Mouse (Mus musculus) testis, adult 2 months (tissue): ENCODE data around the gene Nlrc5. TPM values are rescaled to one million over a fixed set of nuclear protein-coding genes. Genes with fewer than 3 reads are reported as not detected.
A peak's percentile ranks its signal among the peaks of the same experiment; 100 is the strongest.

Experiments used
- H3K27ac ChIP-seq: fragments of 200-500 bp; 2 replicates; pipeline ENCODE4 v1.5.1; 2012; ENCODE audit warnings: low read depth, low read length; ENCODE audit not compliant: control insufficient read depth, insufficient read depth
- H3K27me3 ChIP-seq: fragments of 200-500 bp; 2 replicates; pipeline ENCODE4 v1.6.1; 2012; ENCODE audit warnings: mild to moderate bottlenecking, low read length, moderate library complexity; ENCODE audit not compliant: control insufficient read depth, insufficient read depth
- H3K36me3 ChIP-seq: fragments of 200-500 bp; 2 replicates; pipeline ENCODE4 v1.6.1; 2012; ENCODE audit warnings: mild to moderate bottlenecking, low read length; ENCODE audit not compliant: control insufficient read depth, insufficient read depth
- H3K4me1 ChIP-seq: fragments of 200-500 bp; 2 replicates; pipeline ENCODE4 v1.6.1; 2012; ENCODE audit warnings: low read length; ENCODE audit not compliant: control insufficient read depth, insufficient read depth
- H3K4me3 ChIP-seq: fragments of 200-500 bp; 2 replicates; pipeline ENCODE4 v1.5.1; 2012; ENCODE audit warnings: low read depth, mild to moderate bottlenecking, low read length, moderate library complexity, mixed read lengths; ENCODE audit not compliant: control insufficient read depth
- CTCF ChIP-seq: fragments of 200-500 bp; IDR thresholded peaks from 2 replicates; pipeline ENCODE4 v1.5.1; 2012; ENCODE audit warnings: low read depth, mild to moderate bottlenecking, inconsistent platforms, low read length, moderate library complexity; ENCODE audit not compliant: control insufficient read depth, insufficient read depth, insufficient replicate concordance
- POLR2A ChIP-seq: fragments of 200-500 bp; IDR thresholded peaks from 2 replicates; pipeline ENCODE4 v1.6.1; 2012; ENCODE audit warnings: low read depth, mild to moderate bottlenecking, inconsistent platforms, low read length, moderate library complexity; ENCODE audit not compliant: control insufficient read depth
- polyA plus RNA-seq: library from polyadenylated mRNA; depleted of rRNA; stranded (reverse); fragments of >200 nt; gene quantifications from 2 replicates; pipeline ENCODE4 v1.2.3, GENCODE M21; 2012; rRNA removed

Gene Nlrc5
- 7.3 and 8.2 TPM in 2 replicates for polyA plus RNA-seq

- Histone ChIP-seq H3K27ac (no peak within 1 kb of the TSS), H3K27me3 (no peaks in the 10 kb centered on the region), H3K4me3 (peak within 1 kb of the TSS; percentile 63), H3K36me3 (no peaks in the 10 kb centered on the region), H3K4me1 (no peaks in the 10 kb centered on the region; the same call in 1 of the 2 replicates)
- TF ChIP-seq CTCF (no peak), POLR2A (no peak)
These were observed at the start of gene Nlrc5 for GRCm38 (mm10) chr8:94433981-94434466. TSS of gene Nlrc5 (plus strand) at chr8:94434356.

DNA sequence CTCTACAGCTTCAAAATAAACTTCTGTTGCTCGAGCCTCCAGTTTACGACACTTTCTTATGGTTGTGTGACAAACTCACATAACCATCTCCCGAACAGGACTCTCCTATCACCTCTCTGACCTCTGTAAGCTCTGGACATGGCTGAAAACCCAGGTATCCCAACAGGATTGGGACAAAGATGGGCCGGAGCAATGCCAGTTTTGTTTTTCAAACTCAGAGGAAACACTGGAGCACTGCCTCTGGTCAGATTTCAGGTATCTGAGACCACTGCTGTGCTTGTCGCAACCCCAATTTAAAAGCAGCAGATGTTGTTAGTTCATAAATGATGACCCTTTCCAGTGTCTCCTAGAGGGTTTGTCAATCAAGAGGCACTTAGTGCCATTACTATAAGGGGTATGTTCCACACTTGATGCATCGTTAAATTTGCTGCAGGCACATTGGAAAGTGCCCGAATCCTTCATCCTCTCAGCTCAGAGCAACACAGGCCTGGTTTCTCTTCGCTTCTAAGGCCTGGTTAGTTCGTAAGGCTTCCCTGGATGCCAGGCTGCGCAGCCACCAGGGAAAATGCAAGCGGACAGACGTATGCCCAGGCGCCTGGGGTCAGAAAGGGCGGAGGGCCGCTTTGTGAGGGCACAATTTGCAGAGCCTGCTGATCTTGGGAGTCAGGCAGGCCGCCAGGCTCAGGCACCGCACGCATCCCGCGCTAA lies 48.5 kb upstream of the Nlrc5 start:
- H3K4me3 ChIP-seq: peak overlapping the region; percentile 94
- peaks cover 2% of the 10 kb centered on the region; the same call in 1 of the 2 replicates for H3K36me3 ChIP-seq
- H3K27me3 ChIP-seq: no peaks in the 10 kb centered on the region
- TF ChIP-seq POLR2A (no peak), CTCF (no peak)
- H3K27ac ChIP-seq: peak overlapping the region; percentile 97
- H3K4me1 ChIP-seq: peaks cover 4% of the 10 kb centered on the region

DNA sequence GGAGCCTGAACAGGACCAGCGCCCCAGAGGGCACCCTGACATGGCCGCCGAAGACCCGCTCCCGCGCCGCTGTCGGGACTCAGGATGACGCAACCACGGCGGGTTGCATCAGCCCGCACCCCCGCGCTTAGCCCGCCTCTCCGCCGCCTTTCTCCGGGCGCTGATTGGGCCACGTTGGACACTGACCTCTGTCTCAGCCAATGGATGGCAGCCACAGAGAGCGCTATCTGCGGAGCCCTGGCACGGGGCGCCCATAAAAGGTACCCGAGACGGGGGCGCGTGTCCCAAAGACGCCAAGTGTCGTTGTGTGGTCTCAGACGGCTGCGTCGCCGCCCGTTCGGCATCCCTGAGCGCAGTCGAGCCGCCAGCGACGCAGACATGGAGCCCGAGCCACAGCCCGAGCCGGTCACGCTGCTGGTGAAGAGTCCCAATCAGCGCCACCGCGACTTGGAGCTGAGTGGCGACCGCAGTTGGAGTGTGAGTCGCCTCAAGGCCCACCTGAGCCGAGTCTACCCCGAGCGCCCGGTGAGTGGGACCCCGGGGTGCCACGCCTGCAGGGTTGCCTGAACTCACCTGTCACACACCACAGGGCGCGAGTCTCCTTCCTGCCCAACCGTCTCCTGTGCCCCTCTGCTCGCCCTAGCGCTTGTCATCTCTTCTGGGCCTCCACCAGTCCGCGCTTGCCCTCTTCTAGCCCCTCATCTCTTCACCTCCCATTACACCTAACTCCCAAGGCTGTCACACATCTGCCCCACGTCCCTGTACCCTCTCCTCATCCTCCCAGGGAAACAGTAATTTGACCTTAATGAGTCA lies 47.7 kb upstream of the Nlrc5 start, which contains the start of gene Herpud1:
Gene Herpud1 (plus strand): TSS at position 225 of the 813 bp plus-strand sequence.
- no peaks in the 10 kb centered on the region for H3K27me3 ChIP-seq
- H3K36me3 ChIP-seq: peaks cover 2% of the 10 kb centered on the region; the same call in 1 of the 2 replicates
- H3K4me3 ChIP-seq: peak within 1 kb of the TSS; percentile 94
- TF ChIP-seq POLR2A (peak; percentile 93), CTCF (no peak)
- H3K27ac ChIP-seq: peak within 1 kb of the TSS; percentile 97
- H3K4me1 ChIP-seq: peaks cover 4% of the 10 kb centered on the region

DNA sequence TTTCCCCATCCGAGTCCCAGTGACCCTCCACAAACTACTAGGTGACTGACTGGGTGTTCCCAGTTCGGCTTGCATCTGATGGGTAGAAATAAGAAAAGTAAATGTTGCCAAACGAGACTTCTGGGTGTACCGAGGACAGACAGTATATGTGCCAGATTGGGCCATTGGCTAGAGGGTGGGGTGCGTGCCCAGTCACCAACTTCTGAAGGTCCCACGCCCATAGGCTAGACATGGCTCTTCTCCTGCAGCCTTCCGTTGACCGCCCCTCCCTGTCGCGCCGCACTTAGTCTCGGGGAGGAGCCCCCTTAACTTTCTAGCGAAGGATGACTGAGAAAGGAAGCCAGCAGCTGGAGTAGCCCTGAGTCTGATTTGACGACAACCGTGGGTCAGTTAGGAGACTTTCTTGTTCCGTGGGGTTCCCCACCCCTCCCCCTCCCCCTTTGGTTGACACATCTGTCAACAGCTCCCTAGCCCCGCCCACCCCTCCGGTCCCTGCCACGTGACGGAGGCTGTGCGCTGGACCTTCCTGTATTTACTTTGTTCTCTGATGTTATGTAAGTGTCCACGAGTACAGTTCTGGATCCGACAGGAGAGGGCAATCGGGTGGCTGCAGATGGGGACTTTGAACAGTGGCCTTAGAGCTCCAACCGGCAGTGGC lies 47.0 kb upstream of the Nlrc5 start:
- no peaks in the 10 kb centered on the region for H3K27me3 ChIP-seq
- peaks cover 4% of the 10 kb centered on the region for H3K4me1 ChIP-seq
- TF ChIP-seq CTCF: no peak
- TF ChIP-seq POLR2A: peak; percentile 46; the same call in 1 of the 2 replicates
- peak overlapping the region; percentile 97 for H3K27ac ChIP-seq
- peak overlapping the region; percentile 94 for H3K4me3 ChIP-seq
- peaks cover 3% of the 10 kb centered on the region for H3K36me3 ChIP-seq

GRCm38 (mm10) chr8:94387785-94388184 lies 46.4 kb upstream of the Nlrc5 start:
- Histone ChIP-seq H3K4me1 (peaks cover 4% of the 10 kb centered on the region), H3K27me3 (no peaks in the 10 kb centered on the region), H3K36me3 (peaks cover 3% of the 10 kb centered on the region), H3K27ac (peak overlapping the region; percentile 86), H3K4me3 (peak overlapping the region; percentile 94)
- TF ChIP-seq POLR2A (no peak), CTCF (no peak)

DNA sequence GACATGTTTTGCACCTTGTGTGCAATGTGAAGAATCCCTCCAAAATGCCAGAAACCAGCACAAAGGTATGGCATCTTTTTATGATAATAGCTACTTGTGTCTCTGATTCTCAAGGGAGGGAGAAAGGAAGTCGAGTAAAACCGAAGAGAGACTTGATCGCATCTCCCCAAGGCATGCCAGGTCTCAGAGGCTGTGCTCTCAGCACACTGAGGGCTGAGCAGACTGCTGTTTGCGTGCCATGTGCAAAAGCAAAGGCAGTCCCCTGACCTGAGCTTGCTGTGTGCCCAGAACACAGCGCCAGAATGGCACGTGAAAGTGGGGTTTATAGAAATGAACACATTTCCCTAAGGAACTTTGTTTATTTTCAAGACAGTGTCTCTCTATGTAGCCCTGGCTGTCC lies 44.6 kb upstream of the Nlrc5 start:
- H3K27me3 ChIP-seq: no peaks in the 10 kb centered on the region
- H3K27ac ChIP-seq: no peak overlapping the region
- no peak overlapping the region for H3K4me3 ChIP-seq
- H3K36me3 ChIP-seq: peaks cover 5% of the 10 kb centered on the region
- H3K4me1 ChIP-seq: peaks cover 4% of the 10 kb centered on the region
- TF ChIP-seq CTCF (no peak), POLR2A (no peak)
